Mouse (Mus musculus): ENCODE measurements around the gene Dnah10. TPM values are rescaled to one million over a fixed set of nuclear protein-coding genes. Genes with fewer than 3 reads are reported as not detected.

Gene Dnah10
- polyA plus RNA-seq, 1 experiment from 2014 or later = 0.95 TPM

DNA sequence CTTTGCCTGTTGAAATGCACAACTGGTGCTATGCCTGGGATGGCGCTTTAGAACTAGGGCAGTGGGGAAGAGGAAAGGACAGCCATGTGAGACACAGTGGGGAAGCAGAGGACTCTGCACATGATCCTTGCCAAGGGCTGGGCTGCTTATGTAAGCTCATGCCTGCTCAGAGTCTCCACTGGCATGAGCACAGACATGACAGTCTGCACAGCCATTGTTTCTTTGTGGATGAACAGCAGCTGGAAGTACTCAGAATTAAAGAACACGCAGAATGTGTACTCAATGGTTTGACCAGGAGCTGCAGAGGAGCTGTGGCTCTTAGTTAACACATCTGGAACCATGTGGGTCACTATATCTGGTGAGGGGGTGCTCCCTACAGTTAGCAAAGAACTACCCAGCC, 128.2 kb downstream of the Dnah10 start:
- no peaks in the 10 kb centered on the region for H3K36me3 ChIP-seq (ENCODE audit: insufficient read depth, low read length)
- H3K27me3 ChIP-seq (replicated peaks; ENCODE audit: insufficient read depth, low read length) = no peaks in the 10 kb centered on the region
- DNase-seq (ENCODE audit: low spot score) = peak; percentile 30
- no peak overlapping the region for H3K4me2 ChIP-seq (replicated peaks; ENCODE audit: low read depth, low read length)
- H3K27ac ChIP-seq (ENCODE audit: low read length) = 0 out of 2 replicates have a peak overlapping the region, but pooled peaks have one; percentile 0
- ATAC-seq = peak; percentile 42; the same call in 1 of the 2 replicates
- no peaks in the 10 kb centered on the region for H3K9me3 ChIP-seq (ENCODE audit: low read length)
- H3K4me1 ChIP-seq (ENCODE audit: insufficient read depth, low read depth, low read length) = no peaks in the 10 kb centered on the region; the same call in 1 of the 2 replicates
- no peak for TF ChIP-seq EP300 (IDR thresholded peaks at IDR 0.05)
- no peak for TF ChIP-seq CTCF (IDR thresholded peaks at IDR 0.05)
- no peak overlapping the region for H3K4me3 ChIP-seq (ENCODE audit: low read depth, low read length)
- H3K9ac ChIP-seq (replicated peaks; ENCODE audit: low read depth) = no peak overlapping the region
- WGBS = 58% methylated on average over 2 of the region's 2 CpGs

DNA sequence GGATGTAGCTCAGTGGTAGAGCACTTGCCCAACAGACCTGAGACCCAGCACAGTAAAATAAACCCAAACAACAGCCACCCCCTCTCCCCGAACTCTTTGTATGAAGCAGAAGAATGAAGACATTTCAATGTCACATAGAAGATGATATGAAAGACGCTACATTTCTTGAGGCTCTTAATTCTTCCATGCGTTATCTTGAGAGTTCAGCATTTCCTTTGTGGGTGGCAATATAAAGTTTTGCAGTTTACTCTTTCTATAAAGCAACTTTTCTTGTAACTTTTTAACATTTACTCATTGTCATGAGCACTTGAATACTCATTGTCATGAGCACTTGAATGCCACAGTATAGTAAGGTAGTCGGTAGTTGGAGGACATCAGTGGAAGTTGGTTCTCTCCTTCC, 129.3 kb downstream of the Dnah10 start:
- H3K36me3 ChIP-seq (ENCODE audit: insufficient read depth, low read length) = no peaks in the 10 kb centered on the region
- 85% methylated on average over 4 of the region's 4 CpGs for WGBS
- DNase-seq (ENCODE audit: low spot score) (no peak), ATAC-seq (no peak)
- no peaks in the 10 kb centered on the region for H3K27me3 ChIP-seq (replicated peaks; ENCODE audit: insufficient read depth, low read length)
- no peak overlapping the region for H3K9ac ChIP-seq (replicated peaks; ENCODE audit: low read depth)
- no peak overlapping the region for H3K4me2 ChIP-seq (replicated peaks; ENCODE audit: low read depth, low read length)
- no peak overlapping the region for H3K27ac ChIP-seq (ENCODE audit: low read length)
- TF ChIP-seq CTCF (IDR thresholded peaks at IDR 0.05) = no peak
- TF ChIP-seq EP300 (IDR thresholded peaks at IDR 0.05) = no peak
- H3K4me1 ChIP-seq (ENCODE audit: insufficient read depth, low read depth, low read length) = no peaks in the 10 kb centered on the region; the same call in 1 of the 2 replicates
- H3K9me3 ChIP-seq (ENCODE audit: low read length) = no peaks in the 10 kb centered on the region
- no peak overlapping the region for H3K4me3 ChIP-seq (ENCODE audit: low read depth, low read length)

DNA sequence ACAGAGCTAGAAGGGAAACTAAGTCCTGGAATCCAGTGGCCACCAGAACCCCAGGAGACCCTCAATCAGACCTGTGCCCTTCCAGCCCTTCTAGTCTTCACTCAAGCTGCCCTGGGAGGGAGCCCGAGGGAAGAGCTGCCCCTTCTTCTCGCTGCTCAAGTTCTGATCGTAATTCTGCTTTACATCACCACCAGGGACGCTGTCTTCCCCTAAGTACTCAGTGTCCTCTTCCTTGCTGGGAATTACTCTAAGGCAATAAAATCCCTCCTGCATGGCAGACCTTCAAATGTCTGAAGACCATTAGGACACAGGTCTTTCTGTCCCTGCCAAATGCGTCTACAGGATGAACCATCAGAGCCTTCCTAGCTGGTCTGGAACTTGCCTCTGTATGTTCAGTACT, 135.1 kb downstream of the Dnah10 start:
- Histone ChIP-seq H3K4me2 (replicated peaks; ENCODE audit: low read depth, low read length) (no peak overlapping the region), H3K27ac (ENCODE audit: low read length) (no peak overlapping the region), H3K4me3 (ENCODE audit: low read depth, low read length) (no peak overlapping the region), H3K9me3 (ENCODE audit: low read length) (no peaks in the 10 kb centered on the region), H3K9ac (replicated peaks; ENCODE audit: low read depth) (no peak overlapping the region), H3K36me3 (ENCODE audit: insufficient read depth, low read length) (no peaks in the 10 kb centered on the region), H3K27me3 (replicated peaks; ENCODE audit: insufficient read depth, low read length) (peaks cover 12% of the 10 kb centered on the region), H3K4me1 (ENCODE audit: insufficient read depth, low read depth, low read length) (0 out of 2 replicates have a peak, but pooled peaks cover 7% of the 10 kb centered on the region)
- DNase-seq (ENCODE audit: low spot score) (peak; percentile 58), ATAC-seq (no peak)
- TF ChIP-seq CTCF (IDR thresholded peaks at IDR 0.05) (peak; percentile 78), EP300 (IDR thresholded peaks at IDR 0.05) (no peak)
- 25% methylated on average over 5 of the region's 5 CpGs for WGBS

DNA sequence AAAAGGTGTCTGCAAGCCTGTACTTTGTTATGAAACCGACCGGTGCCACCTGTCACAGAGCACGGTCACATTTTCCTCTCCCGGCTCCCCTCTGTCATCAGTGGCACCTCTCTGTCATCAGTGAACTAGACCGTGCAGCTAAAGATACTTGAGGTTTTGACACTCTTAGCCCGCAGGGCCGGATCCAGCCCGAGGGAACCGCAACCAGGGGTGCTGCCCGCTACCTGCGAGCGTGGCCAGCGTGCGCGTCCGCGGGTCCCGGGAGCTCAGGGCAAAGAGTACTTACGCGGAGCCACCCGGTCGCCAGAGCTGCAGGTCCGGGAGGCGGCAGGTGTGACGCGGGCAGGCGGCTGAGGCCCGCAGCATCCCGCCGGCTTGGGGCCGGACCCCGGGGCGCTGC, 136.6 kb downstream of the Dnah10 start:
- TF ChIP-seq CTCF (IDR thresholded peaks at IDR 0.05) (no peak), EP300 (IDR thresholded peaks at IDR 0.05) (no peak)
- 2% methylated on average over 28 of the region's 33 CpGs for WGBS
- H3K27me3 ChIP-seq (replicated peaks; ENCODE audit: insufficient read depth, low read length) = peaks cover 12% of the 10 kb centered on the region
- H3K36me3 ChIP-seq (ENCODE audit: insufficient read depth, low read length) = no peaks in the 10 kb centered on the region
- ATAC-seq = no peak
- 0 out of 2 replicates have a peak overlapping the region, but pooled peaks have one; percentile 3 for H3K9ac ChIP-seq (replicated peaks; ENCODE audit: low read depth)
- peak; percentile 22 for DNase-seq (ENCODE audit: low spot score)
- 0 out of 2 replicates have a peak, but pooled peaks cover 7% of the 10 kb centered on the region for H3K4me1 ChIP-seq (ENCODE audit: insufficient read depth, low read depth, low read length)
- H3K4me3 ChIP-seq (ENCODE audit: low read depth, low read length) = peak overlapping the region; percentile 90
- H3K27ac ChIP-seq (ENCODE audit: low read length) = peak overlapping the region; percentile 71
- no peaks in the 10 kb centered on the region for H3K9me3 ChIP-seq (ENCODE audit: low read length)
- H3K4me2 ChIP-seq (replicated peaks; ENCODE audit: low read depth, low read length) = peak overlapping the region; percentile 92

DNA sequence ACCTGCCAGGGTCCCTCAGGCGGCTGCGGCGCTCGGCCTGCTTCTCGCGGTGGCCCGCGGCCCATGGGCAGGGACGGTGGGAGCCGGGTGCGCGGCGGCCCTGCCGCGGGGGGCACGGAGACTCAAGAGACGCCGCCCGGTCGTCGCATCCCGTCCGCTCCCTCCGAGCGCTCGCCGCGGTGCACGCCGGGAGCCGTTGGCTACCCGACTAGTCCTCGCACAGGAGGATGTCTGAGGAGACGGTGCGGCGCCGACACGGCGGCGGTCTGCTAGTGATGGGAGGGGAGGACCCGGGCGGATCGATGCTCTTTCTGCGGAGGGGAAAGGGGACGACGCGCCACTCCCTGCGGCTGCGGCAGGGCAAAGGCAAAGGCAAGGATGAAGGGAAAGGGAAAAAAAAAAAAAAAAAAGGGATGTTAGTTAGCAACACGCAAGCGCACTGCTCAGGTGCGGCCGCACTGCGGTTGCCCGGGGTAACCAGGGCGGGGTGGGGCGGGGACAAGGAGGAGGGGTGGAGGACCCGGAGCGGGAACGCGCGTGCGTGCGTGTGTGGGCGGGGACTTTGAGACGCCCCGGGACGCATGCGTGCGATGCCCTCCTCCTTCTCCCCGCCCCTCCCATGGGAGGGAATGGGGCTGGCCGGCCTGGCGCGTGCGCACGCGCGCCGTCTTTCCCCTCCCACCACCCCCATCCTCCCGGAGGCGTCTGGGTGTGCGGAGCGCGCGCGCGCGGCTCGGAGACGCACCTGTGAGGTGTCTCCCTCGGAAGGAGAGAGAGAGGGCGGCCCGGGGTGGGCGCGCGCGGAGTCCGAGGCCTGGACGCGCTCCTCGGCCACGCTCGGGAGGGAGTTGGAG, 137.4 kb downstream of the Dnah10 start, which contains the start of the genes Ccdc92 and Zfp664:
Gene Ccdc92, minus strand, starts transcription at position 412 of the 854 bp plus-strand sequence.
Gene Zfp664, plus strand, starts transcription at position 679 of the 854 bp plus-strand sequence.
- WGBS = 2% methylated on average over 78 of the region's 103 CpGs
- TF ChIP-seq EP300 (IDR thresholded peaks at IDR 0.05) (no peak), CTCF (IDR thresholded peaks at IDR 0.05) (no peak)
- no peaks in the 10 kb centered on the region for H3K36me3 ChIP-seq (ENCODE audit: insufficient read depth, low read length)
- peak within 1 kb of the TSS; percentile 92 for H3K4me2 ChIP-seq (replicated peaks; ENCODE audit: low read depth, low read length)
- peak within 1 kb of the TSS; percentile 74 for H3K9ac ChIP-seq (replicated peaks; ENCODE audit: low read depth)
- DNase-seq (ENCODE audit: low spot score) = peak; percentile 99
- no peaks in the 10 kb centered on the region for H3K9me3 ChIP-seq (ENCODE audit: low read length)
- peak within 1 kb of the TSS; percentile 86 for H3K27ac ChIP-seq (ENCODE audit: low read length)
- peak; percentile 96 for ATAC-seq
- peaks cover 12% of the 10 kb centered on the region for H3K27me3 ChIP-seq (replicated peaks; ENCODE audit: insufficient read depth, low read length)
- H3K4me1 ChIP-seq (ENCODE audit: insufficient read depth, low read depth, low read length) = 0 out of 2 replicates have a peak, but pooled peaks cover 7% of the 10 kb centered on the region
- H3K4me3 ChIP-seq (ENCODE audit: low read depth, low read length) = peak within 1 kb of the TSS; percentile 90
